Mouse (Mus musculus) liver, embryonic 15.5 days (tissue): ENCODE measurements at regions not wholly inside any gene's neighbourhood (a gene's known extent, or its start where the extent isn't known, plus 50 kb on each side); places are given as distances from the start of the nearest gene placed in this dataset.
A peak's percentile ranks its signal among the peaks of the same experiment; 100 is the strongest.
"Not testable (repeated sequence)": the region's sequence is repeated elsewhere in the genome, so short reads cannot be mapped to it uniquely, and the experiment has no call there.

Experiments
- ATAC-seq: fragments of 200-750 bp; cut with Nextera tagmentation; 2 replicates; pipeline ENCODE4 v1.8.0; 2017; ENCODE audit warnings: moderate number of reproducible peaks, mild to moderate bottlenecking, moderate library complexity; ENCODE audit not compliant: insufficient read depth
- H3K27ac ChIP-seq: fragments of 300-500 bp; sonication (generic); replicated peaks from 2 replicates; pipeline ENCODE4 v1.5.1; 2015; ENCODE audit warnings: mild to moderate bottlenecking, inconsistent platforms
- H3K27me3 ChIP-seq: fragments of 300-500 bp; sonication (generic); 2 replicates; pipeline ENCODE4 v1.6.1; 2015; ENCODE audit warnings: mild to moderate bottlenecking, inconsistent platforms
- H3K36me3 ChIP-seq: fragments of 300-500 bp; sonication (generic); replicated peaks from 2 replicates; pipeline ENCODE4 v1.6.1; 2015; ENCODE audit warnings: moderate library complexity, mild to moderate bottlenecking, inconsistent platforms
- H3K4me1 ChIP-seq: fragments of 300-500 bp; sonication (generic); replicated peaks from 2 replicates; pipeline ENCODE4 v1.6.1; 2015; ENCODE audit warnings: inconsistent platforms
- H3K4me2 ChIP-seq: fragments of 300-500 bp; sonication (generic); 2 replicates; pipeline ENCODE4 v1.6.1; 2015; ENCODE audit warnings: moderate library complexity, mild to moderate bottlenecking, inconsistent platforms
- H3K4me3 ChIP-seq: fragments of 300-500 bp; sonication (generic); replicated peaks from 2 replicates; pipeline ENCODE4 v1.5.1; 2015; ENCODE audit warnings: mild to moderate bottlenecking, inconsistent platforms
- H3K9ac ChIP-seq: fragments of 300-500 bp; sonication (generic); 2 replicates; pipeline ENCODE4 v1.6.1; 2015; ENCODE audit warnings: moderate library complexity, mild to moderate bottlenecking, inconsistent platforms
- H3K9me3 ChIP-seq: fragments of 300-500 bp; sonication (generic); replicated peaks from 2 replicates; pipeline ENCODE4 v1.6.1; 2016; ENCODE audit warnings: inconsistent platforms
- WGBS: fragments of 180-500 bp; shearing (Covaris S2); methylation state at CpG from one replicate; pipeline ENCODE4 v1.1.7; 2015; ENCODE audit warnings: mixed read lengths; ENCODE audit not compliant: insufficient replicate concordance; 5-methylcytosine and 5-hydroxymethylcytosine counted together

DNA sequence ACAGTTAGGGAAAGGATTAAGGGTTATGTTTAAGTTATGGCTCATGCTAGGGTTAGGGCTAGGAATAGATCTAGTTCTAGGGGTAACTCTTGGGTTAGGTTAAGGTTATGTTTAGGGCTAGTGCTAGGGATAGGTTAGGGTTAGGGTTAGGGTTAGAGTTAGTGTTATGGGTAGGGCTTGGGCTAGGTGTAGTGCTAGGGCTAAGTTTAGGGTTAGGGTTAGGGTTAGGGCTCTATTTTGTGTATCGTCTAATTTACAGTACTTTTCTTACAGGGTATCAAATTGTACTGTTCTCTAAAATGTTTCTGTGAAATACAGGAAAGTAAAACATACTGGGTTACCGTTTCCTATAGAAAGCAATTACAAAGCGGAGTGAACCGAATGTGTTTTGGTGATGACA is 64.8 kb downstream of the Ptchd3 start:
- no peak overlapping the region for H3K27ac ChIP-seq
- no peak overlapping the region for H3K4me3 ChIP-seq
- H3K4me2 ChIP-seq = no peak overlapping the region
- H3K4me1 ChIP-seq = no peaks in the 10 kb centered on the region
- H3K9me3 ChIP-seq = no peaks in the 10 kb centered on the region
- ATAC-seq = no peak
- H3K27me3 ChIP-seq = no peaks in the 10 kb centered on the region
- 79% methylated on average over 4 of the region's 4 CpGs for WGBS
- no peak overlapping the region for H3K9ac ChIP-seq
- no peaks in the 10 kb centered on the region for H3K36me3 ChIP-seq

GRCm38 (mm10) chr11:121904393-121904792 is 74.3 kb downstream of the Ptchd3 start:
- not testable (repeated sequence) for H3K27ac ChIP-seq, H3K9ac ChIP-seq, ATAC-seq, H3K4me2 ChIP-seq, H3K36me3 ChIP-seq, H3K27me3 ChIP-seq, H3K4me1 ChIP-seq, H3K4me3 ChIP-seq, H3K9me3 ChIP-seq
- WGBS = 61% methylated on average over 6 of the region's 6 CpGs

- H3K27ac ChIP-seq, H3K27me3 ChIP-seq, H3K9me3 ChIP-seq, ATAC-seq, H3K4me3 ChIP-seq, H3K9ac ChIP-seq, H3K4me1 ChIP-seq, H3K36me3 ChIP-seq: not testable (repeated sequence)
- 64% methylated on average over 10 of the region's 10 CpGs for WGBS
- peak overlapping the region; percentile 29; the same call in 1 of the 2 replicates for H3K4me2 ChIP-seq
Measured at GRCm38 (mm10) chr11:121924631-121925030, 94.6 kb downstream of the Ptchd3 start.

- not testable (repeated sequence) for H3K36me3 ChIP-seq, H3K27me3 ChIP-seq, H3K9me3 ChIP-seq, H3K4me3 ChIP-seq, H3K27ac ChIP-seq, ATAC-seq, H3K4me1 ChIP-seq, H3K9ac ChIP-seq
- H3K4me2 ChIP-seq = peak overlapping the region; percentile 29; the same call in 1 of the 2 replicates
- WGBS = 38% methylated on average over 16 of the region's 16 CpGs
Measured at GRCm38 (mm10) chr11:121925043-121925442, 95.0 kb downstream of the Ptchd3 start.

DNA sequence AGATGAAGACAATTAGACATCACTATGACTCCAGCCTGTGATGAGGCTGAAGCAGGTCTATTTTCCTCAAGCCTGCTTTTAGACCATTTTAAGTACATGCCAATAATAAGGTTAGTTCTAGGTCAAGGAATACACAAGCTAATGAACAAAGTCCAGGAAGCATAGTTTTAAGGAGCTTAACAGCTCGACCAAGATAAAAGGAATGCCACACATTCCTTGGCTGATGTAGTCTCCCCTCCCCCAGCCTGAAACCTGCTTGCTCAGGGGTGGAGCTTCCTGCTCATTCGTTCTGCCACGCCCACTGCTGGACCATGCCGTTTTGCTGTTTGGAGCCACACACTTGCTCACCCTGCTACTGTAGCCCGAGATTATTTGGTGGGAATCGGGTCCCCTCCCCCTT is 121.7 kb downstream of the Ptchd3 start:
- H3K27me3 ChIP-seq, H3K9me3 ChIP-seq, H3K4me1 ChIP-seq, H3K27ac ChIP-seq, H3K36me3 ChIP-seq, H3K4me2 ChIP-seq, H3K9ac ChIP-seq, ATAC-seq, H3K4me3 ChIP-seq: not testable (repeated sequence)
- WGBS = 50% methylated on average over 6 of the region's 6 CpGs

DNA sequence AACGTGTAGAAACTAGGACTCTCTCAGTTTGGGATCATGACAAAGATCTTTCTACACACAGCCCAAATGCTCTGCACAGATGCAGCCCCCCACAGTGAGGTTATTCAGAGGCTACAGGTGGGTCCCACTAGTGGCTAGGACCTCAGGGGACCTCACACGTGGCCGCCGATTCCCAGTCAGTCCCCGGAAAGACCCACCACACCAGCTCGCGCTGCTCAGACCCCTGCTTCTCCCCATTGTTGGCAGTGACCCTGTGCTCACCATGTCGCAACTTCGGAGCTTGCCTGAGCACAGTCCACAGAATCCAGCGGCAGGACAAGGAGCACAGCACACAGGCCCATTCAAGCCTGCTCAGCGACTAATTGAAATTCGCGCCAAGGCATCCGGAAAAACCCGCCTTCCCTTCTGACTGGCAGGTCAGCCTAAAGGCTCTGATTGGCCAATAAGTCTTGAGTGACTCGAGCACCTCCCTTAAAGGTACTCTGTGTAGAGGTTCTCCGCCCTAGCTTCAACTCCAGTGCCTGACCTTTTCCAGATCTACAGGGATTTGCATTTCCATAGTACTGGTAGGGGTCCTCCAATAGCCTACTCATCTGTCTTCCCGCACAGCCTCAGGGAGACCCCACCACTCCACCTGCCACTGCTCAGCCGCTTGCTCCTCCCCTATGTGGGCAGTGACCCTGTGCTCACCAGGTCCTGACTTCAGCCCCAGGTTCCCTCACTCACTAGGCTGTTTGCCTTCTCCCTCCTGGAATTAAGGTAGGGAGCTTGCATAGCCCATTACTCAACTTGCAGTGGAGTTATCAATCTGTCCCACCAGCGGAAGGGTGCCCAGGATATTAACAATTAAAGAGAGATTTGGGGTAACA is 126.6 kb downstream of the Ptchd3 start:
- not testable (repeated sequence) for H3K36me3 ChIP-seq, H3K4me1 ChIP-seq, H3K27me3 ChIP-seq, H3K27ac ChIP-seq, H3K9me3 ChIP-seq
- ATAC-seq = peak; percentile 56
- H3K4me2 ChIP-seq = peak overlapping the region; percentile 71
- peak overlapping the region; percentile 56 for H3K9ac ChIP-seq
- 18% methylated on average over 20 of the region's 20 CpGs for WGBS
- peak overlapping the region; percentile 55 for H3K4me3 ChIP-seq

GRCm38 (mm10) chr11:121958735-121959134 is 128.7 kb downstream of the Ptchd3 start:
- H3K27me3 ChIP-seq, H3K4me1 ChIP-seq, H3K36me3 ChIP-seq, H3K9me3 ChIP-seq, H3K4me3 ChIP-seq, H3K9ac ChIP-seq, H3K27ac ChIP-seq, H3K4me2 ChIP-seq, ATAC-seq: not testable (repeated sequence)
- 59% methylated on average over 5 of the region's 5 CpGs for WGBS

- not testable (repeated sequence) for ATAC-seq, H3K36me3 ChIP-seq, H3K27ac ChIP-seq, H3K4me3 ChIP-seq, H3K27me3 ChIP-seq, H3K9me3 ChIP-seq, H3K9ac ChIP-seq, H3K4me2 ChIP-seq, H3K4me1 ChIP-seq
Measured at GRCm38 (mm10) chr11:121964111-121964510, 134.1 kb downstream of the Ptchd3 start.

GRCm38 (mm10) chr11:121965911-121966310 is 135.9 kb downstream of the Ptchd3 start:
- not testable (repeated sequence) for H3K9me3 ChIP-seq, H3K36me3 ChIP-seq, H3K4me1 ChIP-seq, H3K9ac ChIP-seq, H3K4me3 ChIP-seq, H3K27me3 ChIP-seq, H3K27ac ChIP-seq, H3K4me2 ChIP-seq, ATAC-seq
- 0% methylated on average over 1 of the region's 1 CpGs for WGBS
